Mouse (Mus musculus): ENCODE data around the gene Slfn14. TPM values are rescaled to one million over a fixed set of nuclear protein-coding genes. Genes with fewer than 3 reads are reported as not detected.

Slfn14 gene
- polyA plus RNA-seq, 1 experiment from 2014 or later: 0.83 TPM

DNA sequence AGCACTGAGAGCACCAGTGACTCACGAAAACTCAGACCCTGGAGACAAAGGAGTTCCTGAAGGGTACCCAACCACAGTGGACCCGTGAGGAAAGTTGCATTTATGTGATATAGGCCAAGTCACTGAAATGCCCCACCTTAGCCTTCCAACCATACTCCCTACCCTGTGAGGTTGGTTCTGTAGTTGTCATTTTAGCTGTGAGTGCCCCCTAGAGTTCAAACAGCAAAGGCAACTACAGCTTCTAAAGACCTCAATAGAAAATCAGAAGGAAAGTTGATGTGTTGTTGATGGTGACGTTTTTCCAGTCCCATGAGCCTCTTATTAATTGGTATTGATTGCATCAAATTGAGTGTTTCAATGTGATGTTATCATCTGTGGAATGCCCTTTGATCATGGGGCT, 55.6 kb downstream of the Slfn14 start:
- no peak overlapping the region for H3K27ac ChIP-seq (replicated peaks)
- no peaks in the 10 kb centered on the region for H3K9me3 ChIP-seq
- H3K4me1 ChIP-seq: no peaks in the 10 kb centered on the region
- H3K4me2 ChIP-seq (replicated peaks): no peak overlapping the region
- H3K36me3 ChIP-seq: no peaks in the 10 kb centered on the region
- no peak for ATAC-seq (ENCODE audit: low FRiP score, low read depth)
- no peaks in the 10 kb centered on the region for H3K27me3 ChIP-seq
- no peak overlapping the region for H3K4me3 ChIP-seq
- no peak overlapping the region for H3K9ac ChIP-seq (replicated peaks)
- WGBS: 72% methylated on average over 3 of the region's 3 CpGs

DNA sequence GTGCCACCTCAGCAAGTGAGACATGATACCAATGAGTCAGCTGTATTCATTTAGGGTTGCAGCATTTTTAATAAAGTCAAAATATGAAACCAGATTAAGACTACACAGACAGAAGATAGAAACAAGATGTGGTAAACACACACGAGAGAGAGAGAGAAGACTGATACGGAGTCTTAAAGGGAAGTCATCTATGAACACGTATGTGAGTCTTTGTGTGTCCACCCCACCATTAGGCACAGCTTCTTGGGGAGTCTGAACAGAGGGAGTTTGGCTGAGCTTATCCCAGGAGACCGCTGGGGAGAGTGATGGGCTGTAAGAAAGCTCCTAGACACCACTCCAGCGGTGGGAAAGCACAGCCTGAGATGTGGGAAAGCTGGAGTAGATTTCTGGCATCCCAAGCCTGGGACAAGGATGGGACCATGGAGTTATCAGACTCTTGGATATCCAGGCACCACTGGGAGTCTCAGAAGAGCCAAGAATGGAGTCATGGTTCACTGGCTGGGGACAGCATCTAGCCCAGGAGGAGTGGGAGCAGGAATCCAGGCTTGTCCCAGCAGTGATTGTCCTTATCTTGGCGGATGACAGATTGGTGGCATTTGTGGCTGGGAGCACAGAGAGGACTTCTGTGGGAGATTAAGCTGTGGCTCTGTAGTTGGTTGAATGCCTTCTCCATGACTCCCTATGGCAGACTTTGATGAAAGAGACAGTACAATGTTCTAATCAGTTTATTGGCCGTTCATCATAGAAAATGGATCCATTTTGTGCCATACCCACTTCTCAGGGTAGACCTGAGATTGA, 58.4 kb downstream of the Slfn14 start:
- no peak overlapping the region for H3K4me3 ChIP-seq
- no peaks in the 10 kb centered on the region for H3K27me3 ChIP-seq
- H3K4me2 ChIP-seq (replicated peaks): no peak overlapping the region
- 82% methylated on average over 7 of the region's 7 CpGs for WGBS
- no peak for ATAC-seq (ENCODE audit: low FRiP score, low read depth)
- no peak overlapping the region for H3K27ac ChIP-seq (replicated peaks)
- no peaks in the 10 kb centered on the region for H3K4me1 ChIP-seq
- H3K9ac ChIP-seq (replicated peaks): no peak overlapping the region
- H3K36me3 ChIP-seq: no peaks in the 10 kb centered on the region
- H3K9me3 ChIP-seq: no peaks in the 10 kb centered on the region

DNA sequence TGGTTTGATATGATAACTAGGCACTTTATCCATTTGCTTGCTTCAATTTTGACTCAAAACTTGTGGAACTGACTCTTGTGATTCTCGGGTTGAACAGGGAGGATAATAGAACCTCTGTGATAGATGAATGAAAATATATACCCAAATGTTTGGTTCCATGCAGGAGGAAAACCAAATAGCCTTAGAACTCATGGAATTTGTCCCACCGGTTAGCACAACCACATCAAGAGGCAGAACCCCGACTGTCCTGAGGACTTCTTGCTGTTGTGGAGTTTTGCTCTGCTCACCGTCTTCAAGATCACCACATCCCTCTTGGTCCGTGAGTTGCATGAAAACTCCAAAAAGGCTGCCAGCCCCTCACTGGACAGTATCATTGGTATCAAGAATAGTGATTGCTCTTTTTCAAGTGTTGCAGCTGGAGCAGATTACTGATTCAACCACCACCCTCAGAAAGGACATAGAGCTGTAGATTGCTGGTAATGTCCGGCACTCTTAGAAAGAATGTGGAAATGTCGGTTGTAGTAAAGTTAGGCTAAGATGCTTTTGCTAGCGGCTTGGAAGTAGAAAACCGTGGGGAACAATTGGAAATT, 61.1 kb downstream of the Slfn14 start:
- Histone ChIP-seq H3K36me3 (no peaks in the 10 kb centered on the region), H3K27me3 (no peaks in the 10 kb centered on the region), H3K4me2 (replicated peaks) (no peak overlapping the region), H3K9ac (replicated peaks) (no peak overlapping the region), H3K4me1 (no peaks in the 10 kb centered on the region), H3K9me3 (no peaks in the 10 kb centered on the region), H3K4me3 (no peak overlapping the region), H3K27ac (replicated peaks) (no peak overlapping the region)
- ATAC-seq (ENCODE audit: low FRiP score, low read depth): no peak
- WGBS: 93% methylated on average over 9 of the region's 9 CpGs

Other genes starting within 250 kb of the Slfn14 start
- gene Slfn2, start 221.6 kb downstream of the Slfn14 start, polyA plus RNA-seq (2016; fragmentation: Nextera tagmentation; extraction: Ambion mirVana): 1.4 and 1.6 TPM in 2 replicates
- gene Slfn1, start 169.9 kb downstream of the Slfn14 start, polyA plus RNA-seq (2016; fragmentation: Nextera tagmentation; extraction: Ambion mirVana): not detected in 2 replicates
- not detected in 2 replicates for gene Slfn4, start 111.5 kb downstream of the Slfn14 start, polyA plus RNA-seq (2016; fragmentation: Nextera tagmentation; extraction: Ambion mirVana)
- 0.14 and 0.35 TPM in 2 replicates for gene Slfn3, start 95.4 kb downstream of the Slfn14 start, polyA plus RNA-seq (2016; fragmentation: Nextera tagmentation; extraction: Ambion mirVana)
- gene Ap2b1, start 12.3 kb upstream of the Slfn14 start, polyA plus RNA-seq (2016; fragmentation: Nextera tagmentation; extraction: Ambion mirVana): 107 and 109 TPM in 2 replicates
- gene Pex12, start 15.9 kb upstream of the Slfn14 start, polyA plus RNA-seq (2016; fragmentation: Nextera tagmentation; extraction: Ambion mirVana): 19.7 and 20.1 TPM in 2 replicates
- 13.6 and 13.9 TPM in 2 replicates for gene Rasl10b, start 122.4 kb upstream of the Slfn14 start, polyA plus RNA-seq (2016; fragmentation: Nextera tagmentation; extraction: Ambion mirVana)
- not detected in 2 replicates for gene Gas2l2, start 142.7 kb upstream of the Slfn14 start, polyA plus RNA-seq (2016; fragmentation: Nextera tagmentation; extraction: Ambion mirVana)
- gene 1700020L24Rik, start 151.0 kb upstream of the Slfn14 start, polyA plus RNA-seq (2016; fragmentation: Nextera tagmentation; extraction: Ambion mirVana): 0.29 TPM in 1 of 2 replicates, not detected in the other
- 2.1 and 3.3 TPM in 2 replicates for gene Mmp28, start 176.3 kb upstream of the Slfn14 start, polyA plus RNA-seq (2016; fragmentation: Nextera tagmentation; extraction: Ambion mirVana)
- gene Taf15, start 186.4 kb upstream of the Slfn14 start, polyA plus RNA-seq (2016; fragmentation: Nextera tagmentation; extraction: Ambion mirVana): 13.3 and 17.0 TPM in 2 replicates
- 0.12 TPM in 1 of 2 replicates, not detected in the other for gene Heatr9, start 235.4 kb upstream of the Slfn14 start, polyA plus RNA-seq (2016; fragmentation: Nextera tagmentation; extraction: Ambion mirVana)
- gene Ccl5, start 243.8 kb upstream of the Slfn14 start, polyA plus RNA-seq (2016; fragmentation: Nextera tagmentation; extraction: Ambion mirVana): not detected in 2 replicates

Measured in midbrain, embryonic 12.5 days (tissue).